Mouse (Mus musculus): ENCODE data around the gene Flot2.

- TF ChIP-seq CTCF (IDR thresholded peaks at IDR 0.05; ENCODE audit: low read depth) (no peak), EP300 (IDR thresholded peaks at IDR 0.05; ENCODE audit: low read depth) (no peak)
Measured at GRCm38 (mm10) chr11:78102142-78102541, 64.4 kb downstream of the Flot2 start.
